Mouse (Mus musculus) heart, adult 9 months (tissue): Measurements from ENCODE around the gene Spi1.
A peak's percentile ranks its signal among the peaks of the same experiment; 100 is the strongest.

Experiments
- DNase-seq, 2 experiments: peaks; one replicate each; pipeline ENCODE4 v3.0.0; 2022; ENCODE audit warnings: low spot score in 2 of 2

Gene Spi1

DNA sequence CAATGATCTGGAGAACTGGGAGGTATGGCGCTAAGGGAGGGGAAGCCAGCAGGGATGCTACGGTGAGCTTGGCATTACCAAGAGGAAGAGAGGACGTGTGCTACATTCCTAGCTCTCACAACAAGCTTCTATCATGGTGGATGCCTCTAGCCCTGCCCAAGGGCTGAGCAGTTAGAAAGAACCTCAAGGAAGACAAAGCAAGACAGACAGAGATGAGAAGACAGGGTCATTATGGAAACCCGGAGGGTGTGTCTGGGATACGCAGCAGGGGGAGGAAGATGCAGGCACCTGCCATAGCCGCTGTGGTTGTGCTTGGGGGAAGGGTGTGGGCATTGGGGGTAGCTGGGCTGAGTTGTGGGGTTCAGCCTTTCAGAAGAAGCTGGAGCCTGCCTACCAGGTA is 41.3 kb downstream of the Spi1 start:
- no peak for DNase-seq

DNA sequence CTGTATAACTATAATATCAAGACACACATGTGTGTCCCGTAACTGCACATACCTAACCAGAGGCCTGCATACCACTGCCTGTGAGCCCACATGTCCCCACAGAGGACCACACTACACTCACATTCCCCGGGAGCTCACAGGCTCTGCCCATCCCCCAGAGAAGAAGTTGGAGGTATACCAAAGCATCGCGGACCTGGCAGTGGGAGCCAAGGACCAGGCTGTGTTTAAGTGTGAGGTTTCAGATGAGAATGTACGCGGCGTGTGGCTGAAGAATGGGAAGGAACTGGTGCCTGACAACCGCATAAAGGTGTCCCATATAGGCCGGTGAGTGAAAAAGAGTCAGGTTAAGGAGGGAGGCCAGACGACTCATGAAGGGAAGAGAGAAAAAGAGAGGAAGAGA is 42.9 kb downstream of the Spi1 start:
- no peak for DNase-seq

- no peak for DNase-seq
Observed at GRCm38 (mm10) chr2:91128761-91129160, 46.6 kb downstream of the Spi1 start.

- peak; percentile 65 to 68 for DNase-seq
Observed at GRCm38 (mm10) chr2:91130126-91130525, 47.9 kb downstream of the Spi1 start.

DNA sequence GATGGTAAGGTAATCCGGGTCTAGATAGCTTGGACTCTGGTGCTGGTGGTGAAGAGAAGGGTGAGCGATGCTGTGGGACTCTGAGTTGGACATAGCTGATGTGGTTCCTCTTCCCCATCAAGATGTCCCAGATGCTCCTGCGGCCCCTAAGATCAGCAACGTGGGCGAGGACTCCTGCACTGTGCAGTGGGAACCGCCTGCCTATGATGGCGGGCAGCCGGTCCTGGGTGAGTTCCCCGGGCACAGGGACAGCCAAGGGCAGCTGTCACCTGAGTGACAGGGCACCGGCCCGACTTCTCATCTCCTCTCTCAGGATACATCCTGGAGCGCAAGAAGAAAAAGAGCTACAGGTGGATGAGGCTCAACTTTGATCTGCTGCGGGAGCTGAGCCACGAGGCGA is 49.1 kb downstream of the Spi1 start:
- DNase-seq: no peak

DNA sequence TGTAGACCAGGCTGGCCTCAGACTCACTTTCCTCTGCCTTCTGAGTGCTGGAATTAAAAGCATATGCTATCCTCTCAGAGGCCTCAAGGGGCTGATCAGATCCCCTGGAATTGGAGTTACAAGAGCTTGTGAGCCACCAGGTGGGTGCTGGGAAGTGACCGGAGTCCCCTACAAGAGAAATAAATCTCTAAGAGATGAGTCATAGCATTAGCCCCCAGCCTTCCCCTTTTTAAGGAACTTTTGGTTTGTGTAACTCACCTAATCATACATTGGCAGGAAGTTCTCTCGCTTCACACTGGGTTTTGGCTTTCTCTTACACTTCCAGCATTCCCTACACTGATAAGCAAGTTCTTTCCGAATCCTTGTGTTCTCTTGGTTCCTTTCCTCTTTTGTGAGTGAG is 49.8 kb downstream of the Spi1 start:
- no peak for DNase-seq

- DNase-seq: peak in 1 of 2 experiments; percentile 8
Observed at GRCm38 (mm10) chr2:91136513-91137412, 54.6 kb downstream of the Spi1 start.

- peak in 1 of 2 experiments; percentile 8 for DNase-seq
Observed at GRCm38 (mm10) chr2:91137481-91137880, 55.3 kb downstream of the Spi1 start.

DNA sequence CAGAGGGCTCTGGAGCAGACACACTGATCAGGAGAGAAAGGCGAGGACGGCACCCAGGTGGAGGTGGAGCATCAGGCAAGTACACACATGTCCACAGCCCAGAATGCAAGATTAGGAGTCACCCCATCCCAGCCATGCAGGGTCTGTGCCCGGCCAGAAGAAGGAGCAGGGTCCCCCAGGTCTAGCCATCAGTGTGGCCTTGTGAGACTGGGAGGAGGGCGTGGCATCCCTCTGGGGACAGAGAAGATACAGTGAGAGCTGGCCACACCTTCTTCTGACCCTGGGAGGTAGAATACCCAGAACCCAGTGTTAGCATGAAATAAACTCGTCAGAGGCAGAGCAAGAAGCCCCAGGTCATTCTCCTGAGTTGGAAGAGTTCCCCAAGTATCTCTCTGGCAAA is 57.1 kb downstream of the Spi1 start:
- no peak for DNase-seq

- no peak for DNase-seq
Observed at GRCm38 (mm10) chr2:91139764-91140163, 57.6 kb downstream of the Spi1 start.

- no peak for DNase-seq
Observed at GRCm38 (mm10) chr2:91142920-91143319, 60.7 kb downstream of the Spi1 start.

- no peak for DNase-seq
Observed at GRCm38 (mm10) chr2:91143401-91143800, 61.2 kb downstream of the Spi1 start.

- DNase-seq: no peak
Observed at GRCm38 (mm10) chr2:91148101-91148500, 65.9 kb downstream of the Spi1 start.

GRCm38 (mm10) chr2:91151331-91151730 is 69.1 kb downstream of the Spi1 start:
- no peak for DNase-seq

- no peak for DNase-seq
Observed at GRCm38 (mm10) chr2:91152885-91153377, 70.7 kb downstream of the Spi1 start.

DNA sequence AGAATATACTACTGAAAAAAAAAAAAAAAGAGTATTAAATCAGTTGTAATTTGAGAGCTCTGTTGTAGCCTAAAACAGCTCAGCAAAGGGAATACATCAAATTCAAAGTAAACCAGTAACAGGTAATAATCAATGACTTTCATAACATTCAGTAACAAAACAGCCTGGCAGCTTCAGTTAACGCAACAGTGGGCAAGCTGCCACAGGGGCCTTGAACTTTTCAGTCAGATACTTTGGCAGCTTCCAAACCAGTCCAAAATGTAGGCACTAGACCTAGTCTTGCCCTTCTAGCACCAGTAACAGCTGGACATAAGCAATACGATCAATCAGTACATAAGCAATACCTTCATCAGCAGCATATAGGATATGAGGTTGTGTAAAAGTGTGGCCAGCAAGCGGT is 71.9 kb downstream of the Spi1 start:
- DNase-seq: no peak

DNA sequence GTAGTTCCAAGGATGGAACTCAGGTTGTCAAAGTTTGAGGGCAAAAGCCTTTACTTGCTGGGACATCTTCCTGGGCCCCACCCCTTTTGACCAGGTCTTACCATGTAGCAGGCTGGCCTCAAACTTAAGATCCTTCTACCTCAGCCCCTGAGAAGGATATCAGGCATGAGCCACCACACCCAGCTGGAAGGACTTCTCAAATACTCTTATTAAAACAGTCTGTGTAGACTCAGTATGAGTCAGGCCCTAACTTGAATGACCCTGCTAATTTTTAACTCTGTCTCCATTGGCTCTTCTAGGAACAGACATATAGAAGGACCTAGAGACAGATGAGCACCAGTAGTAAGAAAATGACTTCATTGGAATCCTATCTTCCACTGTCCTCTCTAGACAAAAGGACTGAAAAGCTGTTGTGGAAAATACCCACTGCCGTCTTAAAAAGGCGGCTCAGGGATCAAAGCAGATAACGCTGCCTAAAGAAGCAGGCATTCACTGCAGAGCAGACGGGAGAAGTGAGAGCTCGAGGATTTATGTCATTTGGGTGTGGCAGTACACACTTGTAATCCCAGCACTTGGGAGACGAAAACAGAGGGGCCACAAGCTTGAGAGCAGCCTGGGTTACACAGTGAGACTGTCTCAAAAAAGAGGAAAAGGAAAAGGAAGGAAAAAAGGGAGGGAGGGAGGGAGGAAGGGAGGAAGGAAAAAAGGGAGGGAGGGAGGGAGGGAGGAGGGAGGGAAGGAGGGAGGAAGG is 75.0 kb downstream of the Spi1 start:
- no peak for DNase-seq

- DNase-seq: no peak
Observed at GRCm38 (mm10) chr2:91160591-91160990, 78.4 kb downstream of the Spi1 start.

GRCm38 (mm10) chr2:91162952-91163351 is 80.8 kb downstream of the Spi1 start:
- no peak for DNase-seq

DNA sequence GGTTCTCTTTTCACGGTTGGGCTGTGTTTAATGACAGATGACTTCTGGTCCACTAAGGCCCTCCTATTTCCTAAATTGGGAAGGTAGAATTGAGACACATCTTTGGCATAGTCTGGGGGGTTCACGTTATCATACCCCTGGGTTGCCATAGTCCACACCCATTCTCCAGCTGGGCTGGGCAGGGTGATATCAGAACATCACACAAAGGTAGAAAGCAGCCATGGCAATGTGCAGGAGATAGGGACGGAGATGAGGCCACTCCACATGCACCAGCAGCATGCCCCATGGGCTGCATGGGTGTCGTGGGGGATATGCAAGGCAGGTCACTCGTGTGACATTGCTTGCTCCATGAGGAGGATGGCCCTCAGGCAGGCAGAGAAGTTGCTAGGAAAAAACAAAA is 81.3 kb downstream of the Spi1 start:
- no peak for DNase-seq

GRCm38 (mm10) chr2:91164991-91165390 is 82.8 kb downstream of the Spi1 start:
- DNase-seq: no peak
